Mouse (Mus musculus): Measurements from ENCODE around the gene Gm20695.
"Not testable (repeated sequence)": the region's sequence is repeated elsewhere in the genome, so short reads cannot be mapped to it uniquely, and the experiment has no call there.

Gene Gm20695

GRCm38 (mm10) chr16:3884201-3885064 is at the start of gene Gm20695, which contains the start of gene Zfp597:
Gene Gm20695, plus strand, starts transcription at chr16:3884648.
Gene Zfp597, minus strand, starts transcription at chr16:3884561.
- peak; percentile 92 for DNase-seq

- DNase-seq, result no peak
These were observed 49.0 kb upstream of the Gm20695 start for GRCm38 (mm10) chr16:3835461-3835860.

- DNase-seq, result no peak
These were observed 45.1 kb upstream of the Gm20695 start for GRCm38 (mm10) chr16:3839157-3839885.

- DNase-seq, result no peak
These were observed 41.5 kb upstream of the Gm20695 start for GRCm38 (mm10) chr16:3842989-3843388.

- DNase-seq, result no peak
These were observed 40.7 kb upstream of the Gm20695 start for GRCm38 (mm10) chr16:3843796-3844195.

- peak; percentile 93 for DNase-seq
These were observed 37.5 kb upstream of the Gm20695 start, which contains the start of gene Zfp174 for GRCm38 (mm10) chr16:3846711-3847518. Gene Zfp174, plus strand, starts transcription at chr16:3847268.

GRCm38 (mm10) chr16:3847871-3848270 is 36.6 kb upstream of the Gm20695 start:
- no peak for DNase-seq

GRCm38 (mm10) chr16:3848416-3848815 is 36.0 kb upstream of the Gm20695 start:
- no peak for DNase-seq

- not testable (repeated sequence) for DNase-seq
These were observed 33.1 kb upstream of the Gm20695 start for GRCm38 (mm10) chr16:3851301-3851700.

- DNase-seq, result no peak
These were observed 31.9 kb upstream of the Gm20695 start for GRCm38 (mm10) chr16:3852586-3852985.

- no peak for DNase-seq
These were observed 29.8 kb upstream of the Gm20695 start for GRCm38 (mm10) chr16:3854437-3855182.

GRCm38 (mm10) chr16:3855776-3856175 is 28.7 kb upstream of the Gm20695 start:
- DNase-seq, result no peak

- no peak for DNase-seq
These were observed 25.2 kb upstream of the Gm20695 start for GRCm38 (mm10) chr16:3859254-3859653.

GRCm38 (mm10) chr16:3871815-3872214 is 12.6 kb upstream of the Gm20695 start:
- DNase-seq, result no peak

- DNase-seq, result peak; percentile 83
These were observed 12.0 kb upstream of the Gm20695 start, which contains the start of gene Naa60 for GRCm38 (mm10) chr16:3872216-3873047. Gene Naa60, plus strand, starts transcription at chr16:3872375.

GRCm38 (mm10) chr16:3876346-3876745 is 8.1 kb upstream of the Gm20695 start:
- DNase-seq, result no peak

- no peak for DNase-seq
These were observed 720 bp downstream of the Gm20695 start for GRCm38 (mm10) chr16:3885065-3885670.

- DNase-seq, result no peak
These were observed 7.3 kb downstream of the Gm20695 start for GRCm38 (mm10) chr16:3891621-3892295.

- no peak for DNase-seq
These were observed 9.3 kb downstream of the Gm20695 start for GRCm38 (mm10) chr16:3893739-3894138.

GRCm38 (mm10) chr16:3895173-3895792 is 10.8 kb downstream of the Gm20695 start:
- DNase-seq, result no peak
